Mouse (Mus musculus): ENCODE measurements around the gene Card6. TPM values are rescaled to one million over a fixed set of nuclear protein-coding genes. Genes with fewer than 3 reads are reported as not detected.
"Not testable (repeated sequence)": the region's sequence is repeated elsewhere in the genome, so short reads cannot be mapped to it uniquely, and the experiment has no call there.

The Card6 gene
- polyA plus RNA-seq, 1 experiment from 2014 or later: 0.77 TPM

DNA sequence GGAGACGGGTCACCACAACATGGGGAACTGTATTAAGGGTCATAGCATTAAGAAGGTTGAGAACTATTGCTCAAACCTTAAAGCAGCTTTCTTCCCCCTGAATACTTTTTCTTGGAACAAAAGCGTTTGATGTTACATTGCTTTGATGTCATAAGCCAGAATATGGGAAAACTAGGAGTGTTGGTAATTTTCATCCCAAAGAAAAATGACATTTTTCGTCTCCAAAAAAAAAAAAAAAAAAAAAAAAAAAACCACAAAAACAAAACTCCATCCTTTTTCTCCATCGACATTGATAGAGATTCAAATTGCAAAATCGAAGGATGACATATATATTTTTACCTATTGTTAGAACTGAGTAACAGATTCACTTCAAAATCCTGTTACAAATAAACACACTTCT lies 34.4 kb upstream of the Card6 start:
- Histone ChIP-seq H3K9me3 (no peaks in the 10 kb centered on the region), H3K27me3 (no peaks in the 10 kb centered on the region), H3K4me3 (peak overlapping the region; percentile 87; the same call in 1 of the 2 replicates), H3K4me1 (peaks cover 18% of the 10 kb centered on the region), H3K9ac (no peak overlapping the region), H3K27ac (no peak overlapping the region), H3K36me3 (no peaks in the 10 kb centered on the region), H3K4me2 (peak overlapping the region; percentile 71)
- ATAC-seq (ENCODE audit: insufficient number of reproducible peaks, insufficient read depth, low FRiP score, low TSS enrichment, low read depth): no peak
- WGBS: 65% methylated on average over 5 of the region's 5 CpGs

DNA sequence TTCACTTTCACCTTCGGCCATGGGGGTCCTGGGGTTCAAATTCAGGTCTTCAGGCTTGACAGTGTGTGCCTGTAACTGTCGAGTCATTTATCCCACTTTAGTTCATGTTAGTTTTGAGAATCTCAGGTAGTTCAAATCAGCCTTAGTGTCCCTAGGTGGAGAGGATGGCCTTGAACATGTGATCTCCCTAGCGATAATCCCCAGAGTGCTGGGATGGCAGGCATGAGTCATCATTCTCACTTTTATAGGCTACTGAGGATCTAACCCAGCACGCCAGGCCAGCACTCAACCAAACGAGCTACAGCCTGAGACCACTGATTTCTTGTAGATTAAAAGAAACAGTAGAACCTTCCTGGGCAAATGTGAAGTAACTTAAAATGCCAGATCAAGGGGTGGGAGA lies 33.7 kb upstream of the Card6 start:
- Histone ChIP-seq H3K36me3 (no peaks in the 10 kb centered on the region), H3K9me3 (no peaks in the 10 kb centered on the region), H3K27me3 (no peaks in the 10 kb centered on the region), H3K4me1 (peaks cover 22% of the 10 kb centered on the region), H3K27ac (no peak overlapping the region), H3K4me2 (no peak overlapping the region), H3K9ac (no peak overlapping the region), H3K4me3 (no peak overlapping the region)
- WGBS: 68% methylated on average over 5 of the region's 5 CpGs
- no peak for ATAC-seq (ENCODE audit: insufficient number of reproducible peaks, insufficient read depth, low FRiP score, low TSS enrichment, low read depth)

DNA sequence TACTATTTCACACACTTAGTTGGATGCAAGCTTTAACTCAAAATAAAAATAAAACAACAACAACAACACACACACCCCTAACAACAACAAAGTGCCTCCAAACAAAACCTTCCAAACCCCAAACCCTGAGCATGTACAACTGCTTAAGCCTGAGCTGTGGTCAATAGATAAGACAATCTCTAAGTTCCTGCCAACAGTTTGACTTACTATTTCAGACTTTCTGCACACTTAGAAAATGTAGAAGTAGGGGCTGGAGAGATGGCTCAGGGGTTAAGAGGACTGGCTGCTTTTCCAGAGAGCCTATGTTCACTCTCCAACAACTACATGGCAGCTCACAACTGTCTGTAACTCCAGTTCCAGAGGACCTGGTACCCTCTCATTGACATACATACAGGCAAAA lies 32.0 kb upstream of the Card6 start:
- H3K27ac ChIP-seq: no peak overlapping the region
- no peaks in the 10 kb centered on the region for H3K9me3 ChIP-seq
- H3K27me3 ChIP-seq: no peaks in the 10 kb centered on the region
- peaks cover 19% of the 10 kb centered on the region for H3K4me1 ChIP-seq
- no peak overlapping the region for H3K4me2 ChIP-seq
- H3K9ac ChIP-seq: no peak overlapping the region
- no peaks in the 10 kb centered on the region for H3K36me3 ChIP-seq
- H3K4me3 ChIP-seq: no peak overlapping the region
- ATAC-seq (ENCODE audit: insufficient number of reproducible peaks, insufficient read depth, low FRiP score, low TSS enrichment, low read depth): no peak

- no peaks in the 10 kb centered on the region for H3K36me3 ChIP-seq
- no peak for ATAC-seq (ENCODE audit: insufficient number of reproducible peaks, insufficient read depth, low FRiP score, low TSS enrichment, low read depth)
- no peak overlapping the region for H3K4me3 ChIP-seq
- no peak overlapping the region for H3K9ac ChIP-seq
- peaks cover 14% of the 10 kb centered on the region for H3K4me1 ChIP-seq
- no peaks in the 10 kb centered on the region for H3K9me3 ChIP-seq
- H3K27ac ChIP-seq: no peak overlapping the region
- no peaks in the 10 kb centered on the region for H3K27me3 ChIP-seq
- H3K4me2 ChIP-seq: no peak overlapping the region
- whole genome bisulfite sequencing: 87% methylated on average over 7 of the region's 7 CpGs
Measured at GRCm38 (mm10) chr15:5139863-5140262, 31.5 kb upstream of the Card6 start.

- H3K4me3 ChIP-seq: no peak overlapping the region
- no peak overlapping the region for H3K4me2 ChIP-seq
- no peak for ATAC-seq (ENCODE audit: insufficient number of reproducible peaks, insufficient read depth, low FRiP score, low TSS enrichment, low read depth)
- H3K9me3 ChIP-seq: no peaks in the 10 kb centered on the region
- no peaks in the 10 kb centered on the region for H3K27me3 ChIP-seq
- no peaks in the 10 kb centered on the region for H3K36me3 ChIP-seq
- no peak overlapping the region for H3K27ac ChIP-seq
- H3K9ac ChIP-seq: no peak overlapping the region
- 87% methylated on average over 2 of the region's 2 CpGs for WGBS
- peaks cover 13% of the 10 kb centered on the region for H3K4me1 ChIP-seq
Measured at GRCm38 (mm10) chr15:5139366-5139765, 31.0 kb upstream of the Card6 start.

DNA sequence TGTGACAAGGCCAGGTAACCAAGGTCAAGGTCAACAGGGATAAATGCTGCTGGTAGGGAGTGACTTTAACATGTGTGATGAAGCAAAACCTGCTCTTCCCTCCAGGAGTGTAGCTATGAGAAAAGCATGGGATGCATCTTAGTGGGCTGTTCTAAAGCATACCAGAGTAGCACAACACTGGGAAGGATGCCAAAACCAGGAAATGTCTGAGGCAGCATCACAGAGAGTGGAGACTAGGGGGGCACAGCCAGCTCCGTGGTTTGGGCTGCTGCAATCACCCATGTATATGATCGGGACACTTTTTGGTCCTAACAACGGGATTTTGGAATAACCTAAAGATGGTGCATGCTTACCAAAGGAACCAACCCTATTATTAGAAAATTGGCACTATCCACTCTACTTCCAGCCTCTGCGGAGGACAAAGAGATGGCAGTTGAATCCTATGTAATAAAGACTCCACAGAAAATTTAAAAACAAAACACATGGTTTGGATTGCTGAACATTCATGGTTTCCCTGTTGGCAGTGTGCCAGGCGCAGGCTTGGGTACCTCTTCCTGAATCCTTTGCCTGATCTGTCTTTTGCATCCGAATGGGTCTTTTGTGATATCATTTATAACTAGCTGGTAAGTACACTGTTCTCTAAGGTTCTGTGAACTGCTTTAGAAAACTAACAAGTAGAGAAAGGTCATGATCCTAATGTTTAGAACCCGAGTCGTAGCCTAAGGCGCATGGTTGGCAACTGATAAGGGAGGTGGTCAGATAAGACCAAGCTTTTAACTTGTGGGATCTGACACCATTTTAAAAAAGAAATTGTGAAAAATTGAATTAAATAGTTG lies 29.9 kb upstream of the Card6 start:
- 48% methylated on average over 9 of the region's 9 CpGs for WGBS
- Histone ChIP-seq H3K27ac (peak overlapping the region; percentile 68), H3K4me3 (no peak overlapping the region), H3K4me2 (peak overlapping the region; percentile 26), H3K36me3 (no peaks in the 10 kb centered on the region), H3K9ac (no peak overlapping the region), H3K9me3 (no peaks in the 10 kb centered on the region), H3K4me1 (peaks cover 13% of the 10 kb centered on the region), H3K27me3 (no peaks in the 10 kb centered on the region)
- peak; percentile 79 for ATAC-seq (ENCODE audit: insufficient number of reproducible peaks, insufficient read depth, low FRiP score, low TSS enrichment, low read depth)

- Histone ChIP-seq H3K4me2 (no peak overlapping the region), H3K9ac (no peak overlapping the region), H3K27ac (no peak overlapping the region), H3K9me3 (no peaks in the 10 kb centered on the region), H3K27me3 (no peaks in the 10 kb centered on the region), H3K36me3 (no peaks in the 10 kb centered on the region), H3K4me1 (peaks cover 13% of the 10 kb centered on the region), H3K4me3 (no peak overlapping the region)
- 77% methylated on average over 8 of the region's 8 CpGs for WGBS
- ATAC-seq (ENCODE audit: insufficient number of reproducible peaks, insufficient read depth, low FRiP score, low TSS enrichment, low read depth): no peak
Measured at GRCm38 (mm10) chr15:5134945-5135483, 26.7 kb upstream of the Card6 start.

DNA sequence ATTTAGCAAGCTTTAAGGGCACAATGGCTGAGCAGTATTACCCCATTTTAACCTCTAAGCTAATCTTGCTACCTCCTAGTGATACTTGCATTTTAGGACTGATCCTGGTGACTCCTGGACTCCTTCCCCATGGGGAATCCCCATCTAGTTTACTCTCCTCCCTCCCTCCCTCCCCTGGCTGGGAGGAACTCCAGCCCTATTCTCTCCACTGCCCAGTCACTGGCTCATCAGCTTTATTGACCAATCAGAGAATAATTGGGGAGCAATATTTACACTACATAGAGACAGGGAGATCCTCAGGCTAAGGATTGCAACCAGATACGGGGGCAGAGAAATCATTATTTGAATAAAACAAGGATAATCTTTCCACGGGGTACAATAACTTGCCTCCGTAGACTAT lies 25.8 kb upstream of the Card6 start:
- Histone ChIP-seq H3K27me3 (no peaks in the 10 kb centered on the region), H3K27ac (no peak overlapping the region), H3K4me2 (no peak overlapping the region), H3K4me3 (no peak overlapping the region), H3K36me3 (no peaks in the 10 kb centered on the region), H3K4me1 (peaks cover 13% of the 10 kb centered on the region), H3K9me3 (no peaks in the 10 kb centered on the region), H3K9ac (no peak overlapping the region)
- WGBS: 80% methylated on average over 3 of the region's 3 CpGs
- no peak for ATAC-seq (ENCODE audit: insufficient number of reproducible peaks, insufficient read depth, low FRiP score, low TSS enrichment, low read depth)

DNA sequence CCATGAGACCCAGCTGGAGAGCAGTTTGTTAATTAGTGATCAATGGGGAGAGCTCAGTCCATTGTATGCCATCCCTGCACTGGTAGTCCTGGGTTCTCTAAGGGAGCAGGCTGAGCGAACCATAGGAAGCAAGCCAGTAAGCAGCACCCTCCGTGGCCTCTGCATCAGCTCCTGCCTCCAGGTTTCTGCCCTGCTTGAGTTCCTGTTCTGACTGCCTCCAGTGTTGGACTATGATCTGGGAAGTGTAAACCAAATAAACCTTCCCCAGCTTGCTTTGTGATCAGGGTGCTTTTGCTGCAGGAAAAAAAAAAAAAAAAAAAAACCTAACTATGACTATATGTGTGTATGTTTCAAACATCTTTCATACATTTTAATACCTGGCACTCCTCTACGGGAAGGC lies 25.0 kb upstream of the Card6 start:
- Histone ChIP-seq H3K27ac (no peak overlapping the region), H3K27me3 (no peaks in the 10 kb centered on the region), H3K36me3 (no peaks in the 10 kb centered on the region), H3K4me1 (peaks cover 17% of the 10 kb centered on the region), H3K4me3 (no peak overlapping the region), H3K9me3 (no peaks in the 10 kb centered on the region), H3K9ac (no peak overlapping the region), H3K4me2 (no peak overlapping the region)
- WGBS: 67% methylated on average over 3 of the region's 3 CpGs
- ATAC-seq (ENCODE audit: insufficient number of reproducible peaks, insufficient read depth, low FRiP score, low TSS enrichment, low read depth): no peak

GRCm38 (mm10) chr15:5130887-5131668 lies 22.7 kb upstream of the Card6 start:
- WGBS: 86% methylated on average over 14 of the region's 14 CpGs
- not testable (repeated sequence) for H3K36me3 ChIP-seq; H3K4me3 ChIP-seq; H3K27ac ChIP-seq; H3K4me2 ChIP-seq; H3K9ac ChIP-seq; H3K27me3 ChIP-seq; ATAC-seq (ENCODE audit: insufficient number of reproducible peaks, insufficient read depth, low FRiP score, low TSS enrichment, low read depth); H3K9me3 ChIP-seq
- peaks cover 10% of the 10 kb centered on the region for H3K4me1 ChIP-seq

DNA sequence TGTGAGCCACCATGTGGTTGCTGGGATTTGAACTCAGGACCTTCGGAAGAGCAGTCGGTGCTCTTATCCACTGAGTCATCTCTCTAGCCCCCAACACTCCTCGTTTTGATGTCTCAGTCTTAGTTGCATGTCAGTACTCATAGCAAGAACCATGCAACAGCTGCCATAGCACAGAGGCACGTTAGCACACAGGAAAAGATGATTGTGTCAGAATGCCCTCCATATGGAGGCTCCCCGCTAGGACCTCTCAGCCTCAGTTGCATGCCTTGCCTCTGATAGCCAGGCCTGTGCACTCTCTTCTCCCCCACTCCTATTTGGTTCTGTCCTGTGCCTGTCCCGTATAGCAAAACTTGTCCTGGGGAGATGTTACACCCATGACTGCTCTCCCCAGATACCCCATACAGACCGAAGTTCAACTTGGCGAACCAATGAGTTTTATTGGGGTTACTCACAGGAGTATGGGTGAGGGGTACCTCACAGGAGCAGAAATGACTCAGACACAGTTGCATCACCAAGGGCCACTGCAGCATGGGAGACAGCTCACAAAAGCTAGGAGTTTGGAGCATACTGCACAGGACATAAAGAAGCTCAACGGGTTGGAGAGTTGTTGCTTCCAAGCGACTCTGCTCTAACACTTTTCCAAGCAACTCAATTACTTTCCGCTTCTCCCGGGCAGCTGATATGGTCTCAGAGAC lies 20.9 kb upstream of the Card6 start:
- Histone ChIP-seq H3K4me1 (peaks cover 10% of the 10 kb centered on the region), H3K4me3 (no peak overlapping the region), H3K9ac (no peak overlapping the region), H3K27ac (peak overlapping the region; percentile 76; the same call in 1 of the 2 replicates), H3K9me3 (no peaks in the 10 kb centered on the region), H3K4me2 (no peak overlapping the region), H3K27me3 (no peaks in the 10 kb centered on the region), H3K36me3 (peaks cover 10% of the 10 kb centered on the region)
- no peak for ATAC-seq (ENCODE audit: insufficient number of reproducible peaks, insufficient read depth, low FRiP score, low TSS enrichment, low read depth)
- WGBS: 88% methylated on average over 12 of the region's 12 CpGs

Data from embryonic facial prominence, embryonic 13.5 days (tissue).